Mouse (Mus musculus): ENCODE results near the gene Kif2a. TPM values are rescaled to one million over a fixed set of nuclear protein-coding genes. Genes with fewer than 3 reads are reported as not detected.

Gene Kif2a
- polyA plus RNA-seq, 1 experiment from 2014 or later, result 16.2 TPM

Other genes with a start within 250 kb of the Kif2a start
- 81.4 and 93.6 TPM in 2 replicates for gene Ipo11, start 85.2 kb downstream of the Kif2a start, polyA plus RNA-seq (2016; fragmentation: Nextera tagmentation; extraction: Ambion mirVana)
- gene Dimt1, start 75.0 kb downstream of the Kif2a start, polyA plus RNA-seq (2016; fragmentation: Nextera tagmentation; extraction: Ambion mirVana), result 52.2 and 53.9 TPM in 2 replicates

Measured in limb, embryonic 10.5 days (tissue).